In genomic region chr4:45972448-45972854, GRCm38 (mm10) we compare ENCODE assay signal across 8 mouse cellular contexts. TPM values are rescaled to one million over a fixed set of nuclear protein-coding genes. Genes with fewer than 3 reads are reported as not detected.
A peak's percentile ranks its signal among the peaks of the same experiment; 100 is the strongest.
DNase-seq lines count a peak whose midpoint lies in the region.

No protein-coding gene starts in this region.

- peak overlapping the region; percentile 35; the same call in 1 of the 2 replicates for H3K27ac ChIP-seq in brown adipose tissue, adult 24 weeks (replicated peaks; ENCODE audit: low read depth, low read length)

- no peaks in the 10 kb centered on the region for H3K36me3 ChIP-seq in splenic B cell, adult 2 months (ENCODE audit: control insufficient read depth, insufficient read depth, low read length, poor library complexity, severe bottlenecking)

- peaks cover 10% of the 10 kb centered on the region for H3K4me1 ChIP-seq in brown adipose tissue, adult 24 weeks (ENCODE audit: control insufficient read depth, insufficient read depth, insufficient read length, low read length)

- H3K4me3 ChIP-seq in brown adipose tissue, adult 24 weeks (ENCODE audit: insufficient read depth, low read depth, low read length) = peak overlapping the region; percentile 75

- DNase-seq in adrenal gland, postnatal 10 days = peak; percentile 73
- DNase-seq in adrenal gland, adult 2 months = no peak
- peak; percentile 86 for DNase-seq in 3134 (ENCODE audit: extremely low read depth, insufficient read length, low spot score)
- DNase-seq in gastrocnemius, postnatal 4 days (ENCODE audit: low spot score in 2 of 2) = peak; percentile 44 to 64
- DNase-seq in layer of hippocampus, adult 9-11 months = peak; percentile 65
- DNase-seq in lung, postnatal 36 days = peak; percentile 75
- peak; percentile 46 for DNase-seq in splenic B cell, adult 2 months (ENCODE audit: low read depth, low spot score)

- H3K27me3 ChIP-seq in splenic B cell, adult 2 months (ENCODE audit: control insufficient read depth, insufficient read depth, low read length, poor library complexity, severe bottlenecking) = no peaks in the 10 kb centered on the region

RNA-seq across cellular contexts. Expression of gene Tdrd7, which starts 7.3 kb away (rescaled TPM):
- 10 to 100 TPM; 16.8 to 21.0 TPM for total RNA-seq in adrenal gland, postnatal 10 days (2021)
- 10 to 100 TPM; 22.5 to 30.1 TPM for total RNA-seq in adrenal gland, adult 2 months (2021)
- polyA plus RNA-seq in adrenal gland, adult 2 months (2012; rRNA removed) = 5.4 and 5.6 TPM in 2 replicates
- 22.2 and 45.4 TPM in 2 replicates for polyA plus RNA-seq in brown adipose tissue, adult 24 weeks (2012; ENCODE audit: insufficient read depth, insufficient read length, missing spikeins)
- 10 to 100 TPM; 18.9 to 19.0 TPM for total RNA-seq in gastrocnemius, postnatal 4 days (2021)
